Mouse (Mus musculus): ENCODE data around the gene Saal1. TPM values are rescaled to one million over a fixed set of nuclear protein-coding genes. Genes with fewer than 3 reads are reported as not detected.
"Not testable (repeated sequence)": the region's sequence is repeated elsewhere in the genome, so short reads cannot be mapped to it uniquely, and the experiment has no call there.

Saal1 gene
- polyA plus RNA-seq, 1 experiment from 2014 or later, result 16.5 TPM

- Histone ChIP-seq H3K4me2 (no peak overlapping the region), H3K4me3 (no peak overlapping the region), H3K9ac (no peak overlapping the region), H3K36me3 (no peaks in the 10 kb centered on the region), H3K27ac (ENCODE audit: poor library complexity, severe bottlenecking) (no peak overlapping the region), H3K9me3 (replicated peaks) (no peaks in the 10 kb centered on the region), H3K4me1 (replicated peaks) (no peaks in the 10 kb centered on the region), H3K27me3 (replicated peaks) (peaks cover 15% of the 10 kb centered on the region)
- ATAC-seq (ENCODE audit: insufficient number of reproducible peaks, low FRiP score), result no peak
- 65% methylated on average over 18 of the region's 18 CpGs for WGBS
These were observed 48.8 kb downstream of the Saal1 start for GRCm38 (mm10) chr7:46661591-46662090.

- no peak overlapping the region for H3K9ac ChIP-seq
- H3K36me3 ChIP-seq, result no peaks in the 10 kb centered on the region
- peaks cover 4% of the 10 kb centered on the region for H3K27me3 ChIP-seq (replicated peaks)
- no peaks in the 10 kb centered on the region for H3K9me3 ChIP-seq (replicated peaks)
- ATAC-seq (ENCODE audit: insufficient number of reproducible peaks, low FRiP score), result no peak
- H3K4me1 ChIP-seq (replicated peaks), result no peaks in the 10 kb centered on the region
- H3K4me3 ChIP-seq, result no peak overlapping the region
- WGBS, result 41% methylated on average over 2 of the region's 2 CpGs
- no peak overlapping the region for H3K27ac ChIP-seq (ENCODE audit: poor library complexity, severe bottlenecking)
- no peak overlapping the region for H3K4me2 ChIP-seq
These were observed 58.2 kb downstream of the Saal1 start for GRCm38 (mm10) chr7:46652279-46652678.

GRCm38 (mm10) chr7:46650231-46650630 is 60.2 kb downstream of the Saal1 start:
- H3K9ac ChIP-seq; ATAC-seq (ENCODE audit: insufficient number of reproducible peaks, low FRiP score); H3K9me3 ChIP-seq (replicated peaks); H3K27ac ChIP-seq (ENCODE audit: poor library complexity, severe bottlenecking); H3K4me3 ChIP-seq; H3K4me2 ChIP-seq; H3K27me3 ChIP-seq (replicated peaks); H3K4me1 ChIP-seq (replicated peaks); H3K36me3 ChIP-seq: not testable (repeated sequence)
- WGBS, result 38% methylated on average over 5 of the region's 5 CpGs

GRCm38 (mm10) chr7:46648431-46649140 is 61.9 kb downstream of the Saal1 start:
- Histone ChIP-seq H3K27me3 (replicated peaks) (peaks cover 7% of the 10 kb centered on the region), H3K9ac (no peak overlapping the region), H3K36me3 (no peaks in the 10 kb centered on the region), H3K4me1 (replicated peaks) (no peaks in the 10 kb centered on the region), H3K4me3 (no peak overlapping the region), H3K4me2 (no peak overlapping the region), H3K9me3 (replicated peaks) (no peaks in the 10 kb centered on the region), H3K27ac (ENCODE audit: poor library complexity, severe bottlenecking) (no peak overlapping the region)
- ATAC-seq (ENCODE audit: insufficient number of reproducible peaks, low FRiP score), result no peak
- 61% methylated on average over 4 of the region's 4 CpGs for WGBS

- no peak for ATAC-seq (ENCODE audit: insufficient number of reproducible peaks, low FRiP score)
- H3K36me3 ChIP-seq, result no peaks in the 10 kb centered on the region
- H3K9me3 ChIP-seq (replicated peaks), result no peaks in the 10 kb centered on the region
- no peak overlapping the region for H3K27ac ChIP-seq (ENCODE audit: poor library complexity, severe bottlenecking)
- WGBS, result 89% methylated on average over 1 of the region's 1 CpGs
- no peak overlapping the region for H3K4me2 ChIP-seq
- H3K4me1 ChIP-seq (replicated peaks), result peaks cover 15% of the 10 kb centered on the region
- no peak overlapping the region for H3K9ac ChIP-seq
- H3K4me3 ChIP-seq, result no peak overlapping the region
- H3K27me3 ChIP-seq (replicated peaks), result peaks cover 7% of the 10 kb centered on the region; the same call in 1 of the 2 replicates
These were observed 67.3 kb downstream of the Saal1 start for GRCm38 (mm10) chr7:46643172-46643571.

GRCm38 (mm10) chr7:46640062-46640461 is 70.4 kb downstream of the Saal1 start:
- peaks cover 16% of the 10 kb centered on the region for H3K4me1 ChIP-seq (replicated peaks)
- no peak overlapping the region for H3K27ac ChIP-seq (ENCODE audit: poor library complexity, severe bottlenecking)
- H3K9ac ChIP-seq, result peak overlapping the region; percentile 76
- H3K4me2 ChIP-seq, result peak overlapping the region; percentile 92
- H3K9me3 ChIP-seq (replicated peaks), result no peaks in the 10 kb centered on the region
- H3K27me3 ChIP-seq (replicated peaks), result no peaks in the 10 kb centered on the region
- H3K36me3 ChIP-seq, result no peaks in the 10 kb centered on the region
- WGBS, result 19% methylated on average over 17 of the region's 17 CpGs
- peak overlapping the region; percentile 65 for H3K4me3 ChIP-seq
- ATAC-seq (ENCODE audit: insufficient number of reproducible peaks, low FRiP score), result peak; percentile 9; the same call in 1 of the 2 replicates

- no peaks in the 10 kb centered on the region for H3K36me3 ChIP-seq
- peak within 1 kb of the TSS; percentile 76 for H3K9ac ChIP-seq
- peak; percentile 94 for ATAC-seq (ENCODE audit: insufficient number of reproducible peaks, low FRiP score)
- peaks cover 16% of the 10 kb centered on the region for H3K4me1 ChIP-seq (replicated peaks)
- H3K4me2 ChIP-seq, result peak within 1 kb of the TSS; percentile 92
- H3K27ac ChIP-seq (ENCODE audit: poor library complexity, severe bottlenecking), result peak within 1 kb of the TSS; percentile 29; the same call in 1 of the 2 replicates
- under 1% methylated on average over 30 of the region's 30 CpGs for WGBS
- H3K27me3 ChIP-seq (replicated peaks), result no peaks in the 10 kb centered on the region
- no peaks in the 10 kb centered on the region for H3K9me3 ChIP-seq (replicated peaks)
- peak within 1 kb of the TSS; percentile 65 for H3K4me3 ChIP-seq
These were observed 70.8 kb downstream of the Saal1 start, which contains the start of gene Sergef for GRCm38 (mm10) chr7:46639692-46640031. TSS of gene Sergef (minus strand) at chr7:46639807.

GRCm38 (mm10) chr7:46638889-46639691 is 71.4 kb downstream of the Saal1 start:
- ATAC-seq (ENCODE audit: insufficient number of reproducible peaks, low FRiP score), result peak; percentile 41; the same call in 1 of the 2 replicates
- no peaks in the 10 kb centered on the region for H3K9me3 ChIP-seq (replicated peaks)
- peak overlapping the region; percentile 29; the same call in 1 of the 2 replicates for H3K27ac ChIP-seq (ENCODE audit: poor library complexity, severe bottlenecking)
- no peaks in the 10 kb centered on the region for H3K36me3 ChIP-seq
- 10% methylated on average over 32 of the region's 32 CpGs for WGBS
- H3K4me1 ChIP-seq (replicated peaks), result peaks cover 16% of the 10 kb centered on the region
- H3K4me2 ChIP-seq, result peak overlapping the region; percentile 92
- peak overlapping the region; percentile 76 for H3K9ac ChIP-seq
- H3K27me3 ChIP-seq (replicated peaks), result no peaks in the 10 kb centered on the region
- H3K4me3 ChIP-seq, result peak overlapping the region; percentile 65

Other genes starting within 250 kb of the Saal1 start
- gene Sergef, start 70.9 kb downstream of the Saal1 start, polyA plus RNA-seq (2016; fragmentation: Nextera tagmentation; extraction: Ambion mirVana), result 9.8 and 11.3 TPM in 2 replicates
- not detected in 2 replicates for gene Tph1, start 38.1 kb downstream of the Saal1 start, polyA plus RNA-seq (2016; fragmentation: Nextera tagmentation; extraction: Ambion mirVana)
- gene Saa3, start 5.0 kb upstream of the Saal1 start, polyA plus RNA-seq (2016; fragmentation: Nextera tagmentation; extraction: Ambion mirVana), result 0.20 TPM in 1 of 2 replicates, not detected in the other
- not detected in 2 replicates for gene Saa4, start 21.9 kb upstream of the Saal1 start, polyA plus RNA-seq (2016; fragmentation: Nextera tagmentation; extraction: Ambion mirVana)
- gene Saa1, start 32.3 kb upstream of the Saal1 start, polyA plus RNA-seq (2016; fragmentation: Nextera tagmentation; extraction: Ambion mirVana), result not detected in 2 replicates
- gene Saa2, start 41.1 kb upstream of the Saal1 start, polyA plus RNA-seq (2016; fragmentation: Nextera tagmentation; extraction: Ambion mirVana), result not detected in 2 replicates
- gene Hps5, start 85.4 kb upstream of the Saal1 start, polyA plus RNA-seq (2016; fragmentation: Nextera tagmentation; extraction: Ambion mirVana), result 16.4 and 17.4 TPM in 2 replicates
- gene Gtf2h1, start 85.4 kb upstream of the Saal1 start, polyA plus RNA-seq (2016; fragmentation: Nextera tagmentation; extraction: Ambion mirVana), result 32.5 and 33.1 TPM in 2 replicates
- 2,859 and 2,900 TPM in 2 replicates for gene Ldha, start 130.8 kb upstream of the Saal1 start, polyA plus RNA-seq (2016; fragmentation: Nextera tagmentation; extraction: Ambion mirVana)
- gene Ldhc, start 150.5 kb upstream of the Saal1 start, polyA plus RNA-seq (2016; fragmentation: Nextera tagmentation; extraction: Ambion mirVana), result not detected in 2 replicates
- 185 and 190 TPM in 2 replicates for gene Tsg101, start 209.3 kb upstream of the Saal1 start, polyA plus RNA-seq (2016; fragmentation: Nextera tagmentation; extraction: Ambion mirVana)
- gene Uevld, start 247.8 kb upstream of the Saal1 start, polyA plus RNA-seq (2016; fragmentation: Nextera tagmentation; extraction: Ambion mirVana), result 10.0 TPM in 2 replicates